Mouse (Mus musculus) heart, embryonic 13.5 days (tissue): ENCODE measurements at regions not wholly inside any gene's neighbourhood (a gene's known extent, or its start where the extent isn't known, plus 50 kb on each side); places are given as distances from the start of the nearest gene placed in this dataset.

Source experiments
- ATAC-seq: fragments of 200-750 bp; cut with Nextera tagmentation; 2 replicates; pipeline ENCODE4 v1.8.0; 2017; ENCODE audit warnings: moderate TSS enrichment; ENCODE audit not compliant: insufficient number of reproducible peaks, low FRiP score, low TSS enrichment; ENCODE audit errors: extremely low read depth
- H3K27ac ChIP-seq: fragments of 300-500 bp; sonication (generic); replicated peaks from 2 replicates; pipeline ENCODE4 v1.5.1; 2015; ENCODE audit warnings: moderate library complexity, mild to moderate bottlenecking, inconsistent platforms
- H3K27me3 ChIP-seq: fragments of 300-500 bp; sonication (generic); replicated peaks from 2 replicates; pipeline ENCODE4 v1.6.1; 2015; ENCODE audit warnings: mild to moderate bottlenecking, inconsistent platforms
- H3K36me3 ChIP-seq: fragments of 300-500 bp; sonication (generic); 2 replicates; pipeline ENCODE4 v1.6.1; 2015; ENCODE audit warnings: mild to moderate bottlenecking, inconsistent platforms
- H3K4me1 ChIP-seq: fragments of 300-500 bp; sonication (generic); 2 replicates; pipeline ENCODE4 v1.6.1; 2015; ENCODE audit warnings: inconsistent platforms
- H3K4me2 ChIP-seq: fragments of 300-500 bp; sonication (generic); 2 replicates; pipeline ENCODE4 v1.6.1; 2015; ENCODE audit warnings: inconsistent platforms, mild to moderate bottlenecking, moderate library complexity
- H3K4me3 ChIP-seq: fragments of 300-500 bp; sonication (generic); 2 replicates; pipeline ENCODE4 v1.5.1; 2015; ENCODE audit warnings: moderate library complexity, mild to moderate bottlenecking, inconsistent platforms
- H3K9ac ChIP-seq: fragments of 300-500 bp; sonication (generic); 2 replicates; pipeline ENCODE4 v1.6.1; 2015; ENCODE audit warnings: inconsistent platforms, mild to moderate bottlenecking, moderate library complexity
- H3K9me3 ChIP-seq: fragments of 300-500 bp; sonication (generic); 2 replicates; pipeline ENCODE4 v1.6.1; 2016; ENCODE audit warnings: inconsistent platforms
- WGBS: fragments of 180-500 bp; shearing (Covaris S2); methylation state at CpG from one replicate; pipeline ENCODE4 v1.1.7; 2015; ENCODE audit warnings: mixed read lengths; 5-methylcytosine and 5-hydroxymethylcytosine counted together

GRCm38 (mm10) chr12:77699896-77700605 lies 462.1 kb downstream of the Fut8 start:
- Histone ChIP-seq H3K27me3 (peaks cover 4% of the 10 kb centered on the region; the same call in 1 of the 2 replicates), H3K27ac (no peak overlapping the region), H3K4me3 (no peak overlapping the region), H3K9ac (no peak overlapping the region), H3K36me3 (no peaks in the 10 kb centered on the region), H3K9me3 (no peaks in the 10 kb centered on the region), H3K4me1 (peaks cover 7% of the 10 kb centered on the region; the same call in 1 of the 2 replicates), H3K4me2 (no peak overlapping the region)
- no peak for ATAC-seq
- WGBS: 52% methylated on average over 2 of the region's 2 CpGs

- no peaks in the 10 kb centered on the region for H3K4me1 ChIP-seq
- no peak overlapping the region for H3K4me2 ChIP-seq
- no peak overlapping the region for H3K9ac ChIP-seq
- WGBS: 70% methylated on average over 7 of the region's 7 CpGs
- no peak overlapping the region for H3K4me3 ChIP-seq
- no peak for ATAC-seq
- no peaks in the 10 kb centered on the region for H3K9me3 ChIP-seq
- H3K36me3 ChIP-seq: no peaks in the 10 kb centered on the region
- H3K27ac ChIP-seq: no peak overlapping the region
- H3K27me3 ChIP-seq: no peaks in the 10 kb centered on the region
These were observed 477.6 kb downstream of the Fut8 start for GRCm38 (mm10) chr12:77715506-77715905.

- no peaks in the 10 kb centered on the region for H3K9me3 ChIP-seq
These were observed 478.1 kb downstream of the Fut8 start for GRCm38 (mm10) chr12:77715979-77716378.

DNA sequence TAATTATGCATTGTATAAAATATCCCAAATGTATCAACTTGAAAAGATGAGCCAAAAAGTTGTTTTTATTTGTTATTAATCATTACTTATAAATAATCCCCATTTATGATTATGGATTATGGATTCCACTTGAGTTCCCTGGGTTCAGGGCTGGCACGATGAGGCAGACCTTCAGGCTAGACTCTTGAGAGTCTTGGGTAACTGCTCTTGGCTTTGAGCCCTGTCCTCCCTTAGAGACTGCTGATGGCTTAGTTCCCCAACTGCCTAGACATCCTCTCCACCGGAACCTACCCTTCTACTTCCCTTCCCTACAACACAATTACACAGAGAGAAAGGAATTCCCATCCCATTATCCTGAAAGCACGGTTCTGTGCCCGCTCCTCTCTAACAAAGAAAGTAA lies 466.3 kb upstream of the Gm6657 start:
- Histone ChIP-seq H3K36me3 (no peaks in the 10 kb centered on the region), H3K27me3 (no peaks in the 10 kb centered on the region)

More at GRCm38 (mm10) chr12:77715979-77716378, 478.1 kb downstream of the Fut8 start:
- no peak overlapping the region for H3K4me3 ChIP-seq
- H3K9ac ChIP-seq: no peak overlapping the region
- 34% methylated on average over 2 of the region's 2 CpGs for WGBS
- no peak overlapping the region for H3K4me2 ChIP-seq
- no peak overlapping the region for H3K27ac ChIP-seq
- H3K4me1 ChIP-seq: no peaks in the 10 kb centered on the region
- H3K27me3 ChIP-seq: no peaks in the 10 kb centered on the region
- H3K36me3 ChIP-seq: no peaks in the 10 kb centered on the region
- ATAC-seq: no peak

GRCm38 (mm10) chr12:77739047-77739760 lies 454.8 kb upstream of the Gm6657 start:
- no peak overlapping the region for H3K4me3 ChIP-seq
- no peaks in the 10 kb centered on the region for H3K9me3 ChIP-seq
- no peaks in the 10 kb centered on the region for H3K27me3 ChIP-seq
- 68% methylated on average over 6 of the region's 6 CpGs for WGBS
- H3K4me1 ChIP-seq: no peaks in the 10 kb centered on the region
- H3K9ac ChIP-seq: no peak overlapping the region
- no peaks in the 10 kb centered on the region for H3K36me3 ChIP-seq
- H3K27ac ChIP-seq: no peak overlapping the region
- H3K4me2 ChIP-seq: no peak overlapping the region
- ATAC-seq: no peak

More for the DNA sequence above, 466.3 kb upstream of the Gm6657 start:
- Histone ChIP-seq H3K9me3 (peaks cover 4% of the 10 kb centered on the region), H3K27ac (no peak overlapping the region), H3K4me2 (no peak overlapping the region), H3K4me3 (no peak overlapping the region), H3K9ac (no peak overlapping the region), H3K4me1 (no peaks in the 10 kb centered on the region)
- ATAC-seq: no peak
- WGBS: 50% methylated on average over 4 of the region's 4 CpGs

- WGBS: 63% methylated on average over 3 of the region's 3 CpGs
- H3K27ac ChIP-seq: no peak overlapping the region
- H3K9ac ChIP-seq: no peak overlapping the region
- no peaks in the 10 kb centered on the region for H3K27me3 ChIP-seq
- H3K9me3 ChIP-seq: peaks cover 4% of the 10 kb centered on the region; the same call in 1 of the 2 replicates
- ATAC-seq: no peak
- no peak overlapping the region for H3K4me3 ChIP-seq
- no peaks in the 10 kb centered on the region for H3K36me3 ChIP-seq
- H3K4me1 ChIP-seq: no peaks in the 10 kb centered on the region
- no peak overlapping the region for H3K4me2 ChIP-seq
These were observed 451.3 kb upstream of the Gm6657 start for GRCm38 (mm10) chr12:77742716-77743115.

- Histone ChIP-seq H3K4me2 (no peak overlapping the region), H3K4me3 (no peak overlapping the region), H3K9ac (no peak overlapping the region), H3K36me3 (no peaks in the 10 kb centered on the region), H3K27ac (no peak overlapping the region), H3K4me1 (no peaks in the 10 kb centered on the region), H3K27me3 (no peaks in the 10 kb centered on the region), H3K9me3 (peaks cover 9% of the 10 kb centered on the region)
- 73% methylated on average over 3 of the region's 3 CpGs for WGBS
- no peak for ATAC-seq
These were observed 444.5 kb upstream of the Gm6657 start for GRCm38 (mm10) chr12:77749438-77750007.

DNA sequence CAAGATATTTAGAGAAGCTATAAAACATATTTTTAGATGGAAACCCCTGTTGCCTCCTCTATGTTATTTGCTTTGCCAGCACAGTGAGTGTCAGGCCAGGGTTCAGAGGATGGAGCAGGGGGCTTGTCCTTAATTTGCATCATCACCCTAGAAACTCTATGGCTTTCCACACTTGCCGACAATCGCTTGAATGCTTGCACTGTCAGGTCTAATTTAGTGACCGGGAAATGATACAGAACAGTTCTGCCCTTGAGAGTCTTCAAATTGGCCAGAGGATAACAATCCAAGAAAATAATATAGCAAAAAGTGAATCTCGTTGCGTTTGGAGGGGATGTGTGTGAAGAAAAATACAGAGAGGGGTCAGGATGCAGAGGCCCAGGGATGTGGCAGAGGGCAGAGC lies 441.9 kb upstream of the Gm6657 start:
- 67% methylated on average over 5 of the region's 5 CpGs for WGBS
- H3K4me2 ChIP-seq: no peak overlapping the region

DNA sequence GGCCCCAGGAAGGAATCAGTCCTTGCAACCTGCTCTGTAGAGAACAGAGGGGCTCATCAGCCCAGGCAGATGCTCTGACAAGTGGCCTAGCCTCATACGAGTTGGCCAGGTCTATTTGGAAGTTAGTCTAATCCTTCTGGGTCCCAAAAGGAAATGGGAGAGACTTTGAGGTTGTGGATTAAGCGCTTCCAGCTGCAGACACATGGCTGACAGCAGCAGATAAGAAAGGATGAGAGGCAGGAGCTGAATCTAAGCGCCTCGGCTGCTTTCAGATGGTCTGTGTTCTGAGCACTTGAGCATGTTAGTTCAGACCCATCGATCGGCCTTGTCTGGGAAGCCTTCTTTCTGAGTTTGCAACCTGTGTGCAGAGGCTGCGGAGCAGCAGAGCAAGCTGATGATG lies 438.0 kb upstream of the Gm6657 start:
- no peaks in the 10 kb centered on the region for H3K36me3 ChIP-seq
- no peak for ATAC-seq
- H3K9ac ChIP-seq: no peak overlapping the region
- no peak overlapping the region for H3K4me2 ChIP-seq
- WGBS: 20% methylated on average over 7 of the region's 7 CpGs
- H3K27me3 ChIP-seq: peaks cover 15% of the 10 kb centered on the region; the same call in 1 of the 2 replicates
- H3K27ac ChIP-seq: no peak overlapping the region
- 0 out of 2 replicates have a peak, but pooled peaks cover 3% of the 10 kb centered on the region for H3K4me1 ChIP-seq
- no peak overlapping the region for H3K4me3 ChIP-seq
- H3K9me3 ChIP-seq: no peaks in the 10 kb centered on the region

More for the DNA sequence above, 441.9 kb upstream of the Gm6657 start:
- Histone ChIP-seq H3K36me3 (no peaks in the 10 kb centered on the region), H3K4me3 (no peak overlapping the region), H3K27me3 (peaks cover 6% of the 10 kb centered on the region; the same call in 1 of the 2 replicates), H3K27ac (no peak overlapping the region), H3K4me1 (0 out of 2 replicates have a peak, but pooled peaks cover 3% of the 10 kb centered on the region), H3K9me3 (peaks cover 9% of the 10 kb centered on the region), H3K9ac (no peak overlapping the region)
- no peak for ATAC-seq

- WGBS: 60% methylated on average over 3 of the region's 3 CpGs
- Histone ChIP-seq H3K9me3 (no peaks in the 10 kb centered on the region), H3K9ac (no peak overlapping the region), H3K27me3 (peaks cover 15% of the 10 kb centered on the region; the same call in 1 of the 2 replicates), H3K36me3 (no peaks in the 10 kb centered on the region), H3K27ac (no peak overlapping the region), H3K4me3 (no peak overlapping the region), H3K4me2 (no peak overlapping the region), H3K4me1 (0 out of 2 replicates have a peak, but pooled peaks cover 3% of the 10 kb centered on the region)
- no peak for ATAC-seq
These were observed 433.1 kb upstream of the Gm6657 start for GRCm38 (mm10) chr12:77760976-77761375.

GRCm38 (mm10) chr12:77776011-77776546 lies 418.0 kb upstream of the Gm6657 start:
- Histone ChIP-seq H3K9me3 (no peaks in the 10 kb centered on the region), H3K36me3 (no peaks in the 10 kb centered on the region), H3K27ac (no peak overlapping the region), H3K9ac (no peak overlapping the region), H3K4me2 (no peak overlapping the region), H3K4me3 (no peak overlapping the region), H3K27me3 (0 out of 2 replicates have a peak, but pooled peaks cover 9% of the 10 kb centered on the region), H3K4me1 (no peaks in the 10 kb centered on the region)
- 75% methylated on average over 6 of the region's 6 CpGs for WGBS
- ATAC-seq: no peak
